Mouse (Mus musculus) erythroblast, embryonic 14.5 days (primary cell): ENCODE data around the gene St6galnac3.

ENCODE experiments used
- GATA1 ChIP-seq: IDR thresholded peaks from 2 replicates; pipeline ENCODE4 v1.6.1; 2012; ENCODE audit warnings: low read length, inconsistent platforms, mixed read lengths
- TAL1 ChIP-seq: IDR thresholded peaks from 3 replicates; pipeline ENCODE4 v1.6.1; 2012; ENCODE audit warnings: low read length, inconsistent platforms, mixed read lengths

DNA sequence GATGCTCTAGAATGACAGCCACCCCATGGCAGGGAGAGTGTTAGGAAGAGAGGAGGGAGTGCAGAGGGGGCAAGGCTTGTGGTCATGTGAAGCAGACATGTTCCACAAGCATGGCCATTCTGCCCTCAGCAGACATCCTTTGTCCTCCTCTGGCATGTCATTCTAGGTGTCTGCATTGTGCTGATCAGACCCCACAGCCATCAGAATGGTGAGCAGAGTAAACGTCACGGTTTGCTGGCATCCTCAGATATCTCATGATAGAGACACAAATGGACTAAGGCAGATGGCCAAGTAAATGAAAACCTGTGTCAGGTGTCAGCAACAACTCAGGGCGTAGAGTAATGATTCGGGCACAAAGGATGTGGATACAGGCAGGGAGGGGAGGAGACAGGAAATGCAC, 241.3 kb downstream of the St6galnac3 start:
- TF ChIP-seq TAL1 (no peak), GATA1 (no peak)
